Comparison of ENCODE assay signal across 19 mouse cellular contexts in the genomic region with DNA sequence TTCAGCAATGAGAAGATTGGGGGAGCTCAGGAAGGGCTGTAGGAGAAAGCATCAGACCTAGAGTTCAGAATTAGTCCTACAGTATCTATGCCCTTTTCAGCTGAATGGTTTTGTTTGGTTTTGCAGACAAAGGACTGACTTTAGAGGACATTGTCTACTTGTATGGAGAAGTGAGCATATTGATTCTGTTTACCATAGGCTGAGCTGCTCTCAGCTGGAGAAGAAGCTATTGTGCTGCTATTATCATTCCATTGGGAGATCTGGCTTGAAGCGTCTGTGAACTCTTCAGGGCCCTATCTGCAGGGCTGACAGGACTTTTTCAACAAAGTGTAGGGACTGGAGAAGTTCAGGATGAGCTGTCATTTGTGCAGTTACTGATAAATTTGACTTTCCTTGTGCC.
DNase-seq lines count a peak whose midpoint lies in the region; ATAC-seq and TF ChIP-seq lines count a peak whose summit lies in the region.
"Had no signal": no experiment of that assay in that cellular context is flagged by ENCODE, and none has a peak within 500 bp of the region (broad histone marks: within the 10 kb centered on the region; RNA-seq: fewer than 3 reads in every experiment).

No protein-coding gene starts in this region.

- H3K27ac ChIP-seq in heart, embryonic 13.5 days (replicated peaks): peak overlapping the region; percentile 46
- H3K27ac ChIP-seq in liver, embryonic 11.5 days (ENCODE audit: low read depth, low read length): peak overlapping the region; percentile 32; the same call in 1 of the 2 replicates
- H3K27ac ChIP-seq in liver, embryonic 15.5 days (replicated peaks): peak overlapping the region; percentile 29; the same call in 1 of the 2 replicates
- H3K27ac ChIP-seq in thymus, adult 2 months (ENCODE audit: control insufficient read depth, insufficient read depth, low read length): no peak overlapping the region
- H3K27ac ChIP-seq: embryonic facial prominence, embryonic 13.5 days; hindbrain, embryonic 12.5 days; neural tube, embryonic 12.5 days had no signal

- no peaks in the 10 kb centered on the region for H3K27me3 ChIP-seq in heart, embryonic 13.5 days (replicated peaks)
- no peaks in the 10 kb centered on the region for H3K27me3 ChIP-seq in liver, embryonic 11.5 days (replicated peaks; ENCODE audit: control insufficient read depth, insufficient read depth, low read length)
- no peaks in the 10 kb centered on the region for H3K27me3 ChIP-seq in liver, embryonic 15.5 days
- H3K27me3 ChIP-seq in thymus, adult 2 months (ENCODE audit: control insufficient read depth, insufficient read depth, low read length): no peaks in the 10 kb centered on the region
- H3K27me3 ChIP-seq: embryonic facial prominence, embryonic 13.5 days; hindbrain, embryonic 12.5 days; neural tube, embryonic 12.5 days had no signal

- no peak for ATAC-seq in heart, embryonic 13.5 days (ENCODE audit: extremely low read depth, insufficient number of reproducible peaks, low FRiP score, low TSS enrichment)
- ATAC-seq in liver, embryonic 11.5 days (replicated peaks; ENCODE audit: low FRiP score): no peak
- no peak for ATAC-seq in liver, embryonic 15.5 days (ENCODE audit: insufficient read depth)
- ATAC-seq: forebrain, embryonic 16.5 days had no signal

- no peak overlapping the region for H3K9ac ChIP-seq in heart, embryonic 13.5 days
- no peak overlapping the region for H3K9ac ChIP-seq in liver, embryonic 11.5 days (ENCODE audit: low read depth, low read length)
- no peak overlapping the region for H3K9ac ChIP-seq in liver, embryonic 15.5 days
- H3K9ac ChIP-seq: embryonic facial prominence, embryonic 13.5 days; hindbrain, embryonic 12.5 days; neural tube, embryonic 12.5 days had no signal

- TF ChIP-seq CTCF in thymus, adult 2 months (IDR thresholded peaks at IDR 0.05; ENCODE audit: borderline replicate concordance, control insufficient read depth, extremely low read depth, insufficient read depth, low read length, poor library complexity): no peak

- no peak overlapping the region for H3K4me2 ChIP-seq in heart, embryonic 13.5 days
- H3K4me2 ChIP-seq in liver, embryonic 11.5 days: no peak overlapping the region
- H3K4me2 ChIP-seq in liver, embryonic 15.5 days: no peak overlapping the region
- H3K4me2 ChIP-seq: embryonic facial prominence, embryonic 13.5 days; heart, embryonic 11.5 days; hindbrain, embryonic 12.5 days; neural tube, embryonic 12.5 days had no signal

- peaks cover 33% of the 10 kb centered on the region for H3K4me1 ChIP-seq in heart, embryonic 13.5 days
- peaks cover 21% of the 10 kb centered on the region for H3K4me1 ChIP-seq in liver, embryonic 11.5 days (replicated peaks; ENCODE audit: control insufficient read depth, insufficient read depth, low read length)
- H3K4me1 ChIP-seq in liver, embryonic 15.5 days (replicated peaks): peaks cover 38% of the 10 kb centered on the region
- H3K4me1 ChIP-seq in thymus, adult 2 months (replicated peaks; ENCODE audit: control insufficient read depth, insufficient read depth, low read length): no peaks in the 10 kb centered on the region
- H3K4me1 ChIP-seq: embryonic facial prominence, embryonic 13.5 days had no signal

- TF ChIP-seq POLR2A in thymus, adult 2 months (IDR thresholded peaks at IDR 0.05; ENCODE audit: control insufficient read depth, extremely low read depth, insufficient read depth, low read length, poor library complexity): no peak

- H3K4me3 ChIP-seq in heart, embryonic 13.5 days: no peak overlapping the region
- H3K4me3 ChIP-seq in liver, embryonic 11.5 days (ENCODE audit: low read depth, low read length): no peak overlapping the region
- H3K4me3 ChIP-seq in liver, embryonic 15.5 days (replicated peaks): no peak overlapping the region
- H3K4me3 ChIP-seq in thymus, adult 2 months (ENCODE audit: control insufficient read depth, insufficient read depth, low read length): no peak overlapping the region
- H3K4me3 ChIP-seq: embryonic facial prominence, embryonic 13.5 days; hindbrain, embryonic 12.5 days; neural tube, embryonic 12.5 days had no signal

- 22% methylated on average over 1 of the region's 1 CpGs for WGBS in heart, embryonic 13.5 days
- WGBS in liver, embryonic 11.5 days: 27% methylated on average over 1 of the region's 1 CpGs
- WGBS in liver, embryonic 15.5 days (ENCODE audit: insufficient replicate concordance): 34% methylated on average over 1 of the region's 1 CpGs
- 95% methylated on average over 1 of the region's 1 CpGs for WGBS in thymus, adult 2 months

- H3K9me3 ChIP-seq in heart, embryonic 13.5 days: no peaks in the 10 kb centered on the region
- H3K9me3 ChIP-seq in liver, embryonic 11.5 days (ENCODE audit: control insufficient read depth, low read length): no peaks in the 10 kb centered on the region
- no peaks in the 10 kb centered on the region for H3K9me3 ChIP-seq in liver, embryonic 15.5 days (replicated peaks)
- H3K9me3 ChIP-seq: embryonic facial prominence, embryonic 13.5 days; hindbrain, embryonic 12.5 days; neural tube, embryonic 12.5 days had no signal

- H3K36me3 ChIP-seq in heart, embryonic 13.5 days: no peaks in the 10 kb centered on the region; the same call in 1 of the 2 replicates
- H3K36me3 ChIP-seq in liver, embryonic 11.5 days (ENCODE audit: control insufficient read depth, insufficient read depth, low read length): no peaks in the 10 kb centered on the region
- H3K36me3 ChIP-seq in liver, embryonic 15.5 days (replicated peaks): peaks cover 14% of the 10 kb centered on the region; the same call in 1 of the 2 replicates
- peaks cover 6% of the 10 kb centered on the region; the same call in 1 of the 2 replicates for H3K36me3 ChIP-seq in thymus, adult 2 months (ENCODE audit: control insufficient read depth, insufficient read depth, low read length)
- H3K36me3 ChIP-seq: embryonic facial prominence, embryonic 13.5 days; hindbrain, embryonic 12.5 days; neural tube, embryonic 12.5 days had no signal

- no peak for DNase-seq in heart, postnatal 4 days
- DNase-seq in liver, embryonic 11.5 days (ENCODE audit: low spot score): no peak
- DNase-seq in liver: no peak
- peak; percentile 74 for DNase-seq in R1 (ENCODE audit: low read depth, low spot score)
- DNase-seq in thymus, adult 2 months: no peak
- DNase-seq: adrenal gland, adult 8-10 months; B cell, adult 2 months; kidney, postnatal 4 days; lung, postnatal 14 days; right cerebral cortex, postnatal 14 days; spleen, adult 18-20 months; thymus, adult 18-20 months had no signal
